Mouse (Mus musculus) CH12.LX (cell line): ENCODE data around the gene Ncoa3.

ENCODE experiments used
- CTCF ChIP-seq, 2 experiments: IDR thresholded peaks in 1 of 2; conservative IDR thresholded peaks in 1 of 2; 2 replicates each; pipeline ENCODE4 v1.5.1; 2011 to 2012; ENCODE audit warnings: low read depth in 2 of 2, low read length in 2 of 2, improper control_type of control experiment in 1 of 2, inconsistent platforms in 1 of 2, mild to moderate bottlenecking in 1 of 2, moderate library complexity in 1 of 2
- E2F4 ChIP-seq: IDR thresholded peaks from 2 replicates; pipeline ENCODE4 v1.6.1; 2011; ENCODE audit warnings: low read depth, low read length, improper control_type of control experiment; ENCODE audit not compliant: insufficient replicate concordance
- ELF1 ChIP-seq: IDR thresholded peaks from 2 replicates; pipeline ENCODE4 v1.6.1; 2014; ENCODE audit warnings: low read depth, mild to moderate bottlenecking, inconsistent platforms, low read length, improper control_type of control experiment
- EP300 ChIP-seq: IDR thresholded peaks from 2 replicates; pipeline ENCODE4 v1.6.1; 2011; ENCODE audit warnings: low read length, improper control_type of control experiment
- GABPA ChIP-seq: IDR thresholded peaks from 2 replicates; pipeline ENCODE4 v1.6.1; 2012; ENCODE audit warnings: low read depth, low read length, improper control_type of control experiment, inconsistent platforms; ENCODE audit not compliant: insufficient replicate concordance
- POLR2A ChIP-seq: IDR thresholded peaks from 2 replicates; pipeline ENCODE4 v1.6.1; 2011; ENCODE audit warnings: low read depth, mild to moderate bottlenecking, improper control_type of control experiment, low read length
- RCOR1 ChIP-seq: conservative IDR thresholded peaks from 2 replicates; pipeline ENCODE4 v1.6.1; 2012; ENCODE audit warnings: low read depth, mild to moderate bottlenecking, inconsistent platforms, low read length, improper control_type of control experiment
- TCF12 ChIP-seq: IDR thresholded peaks from 2 replicates; pipeline ENCODE4 v1.6.1; 2014; ENCODE audit warnings: low read depth, mild to moderate bottlenecking, inconsistent platforms, low read length, improper control_type of control experiment
- ZKSCAN1 ChIP-seq: IDR thresholded peaks from 2 replicates; pipeline ENCODE4 v1.6.1; 2012; ENCODE audit warnings: low read depth, inconsistent platforms, low read length, improper control_type of control experiment, borderline replicate concordance
- ZNF384 ChIP-seq: IDR thresholded peaks from 2 replicates; pipeline ENCODE4 v1.6.1; 2012; ENCODE audit warnings: low read depth, low read length, improper control_type of control experiment, inconsistent platforms

DNA sequence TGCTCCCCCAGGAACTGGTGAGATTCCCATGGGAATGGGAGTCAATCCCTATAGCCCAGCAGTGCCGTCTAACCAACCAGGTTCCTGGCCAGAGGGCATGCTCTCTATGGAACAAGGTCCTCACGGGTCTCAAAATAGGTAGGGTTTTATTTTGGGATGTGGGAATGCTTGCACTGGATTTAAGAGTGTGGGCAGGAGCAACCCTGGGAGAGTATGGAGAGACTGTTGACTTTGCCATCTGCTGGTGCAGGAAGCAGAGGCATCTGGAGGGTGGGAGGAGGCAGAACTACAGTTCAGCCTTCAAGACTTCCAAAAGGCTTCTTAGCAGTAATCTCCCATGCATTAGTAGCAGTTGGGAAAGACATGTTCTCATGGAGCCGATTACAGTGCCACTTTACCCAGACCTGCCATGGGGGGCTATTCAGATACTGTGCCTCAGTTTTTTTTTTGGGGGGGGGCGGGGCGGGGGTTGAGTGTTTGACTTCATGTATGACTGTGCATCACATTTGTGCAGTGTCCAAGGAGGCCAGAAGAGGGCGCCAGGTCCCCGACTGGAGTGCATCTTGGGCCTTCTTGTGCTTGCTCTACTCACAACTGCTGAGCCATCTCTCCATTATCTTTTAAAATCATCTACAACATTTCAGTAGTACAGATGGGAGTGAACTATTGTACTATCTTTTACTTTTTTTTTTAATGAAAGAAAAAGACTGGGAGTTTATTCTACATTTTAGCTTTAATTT lies 67.4 kb downstream of the Ncoa3 start:
- TF ChIP-seq ELF1 (no peak), TCF12 (no peak), ZNF384 (no peak), CTCF (conservative IDR thresholded peaks at IDR 0.05 in 1 of 2, IDR thresholded peaks at IDR 0.05 in 1 of 2; ENCODE audit: low read depth in 2 of 2, low read length in 2 of 2) (peak; percentile 26 to 59; a peak in 3 of 4 replicates), GABPA (no peak), POLR2A (no peak), EP300 (no peak), E2F4 (no peak), ZKSCAN1 (no peak), RCOR1 (no peak)
